Mouse (Mus musculus) kidney, postnatal 36 days (tissue): ENCODE results near the gene Nxnl2.

Experiments used
- DNase-seq, 2 experiments: peaks; one replicate each; pipeline ENCODE4 v3.0.0; 2021 to 2022; ENCODE audit warnings: mixed read lengths in 2 of 2

Nxnl2 gene

GRCm38 (mm10) chr13:51170691-51171680, at the start of gene Nxnl2:
Gene Nxnl2, plus strand, starts transcription at chr13:51171022.
- DNase-seq: peak; percentile 62 to 81

- DNase-seq: no peak
These were observed 48.9 kb upstream of the Nxnl2 start for GRCm38 (mm10) chr13:51121966-51122365.

GRCm38 (mm10) chr13:51122771-51123170, 48.1 kb upstream of the Nxnl2 start:
- DNase-seq: no peak

GRCm38 (mm10) chr13:51125357-51125756, 45.5 kb upstream of the Nxnl2 start:
- no peak for DNase-seq

- no peak for DNase-seq
These were observed 42.9 kb upstream of the Nxnl2 start for GRCm38 (mm10) chr13:51127906-51128305.

GRCm38 (mm10) chr13:51128417-51128816, 42.4 kb upstream of the Nxnl2 start:
- no peak for DNase-seq

- DNase-seq: no peak
These were observed 39.6 kb upstream of the Nxnl2 start for GRCm38 (mm10) chr13:51131179-51131578.

- DNase-seq: no peak
These were observed 34.5 kb upstream of the Nxnl2 start for GRCm38 (mm10) chr13:51136315-51136714.

- peak; percentile 23 to 33 for DNase-seq
These were observed 33.7 kb upstream of the Nxnl2 start for GRCm38 (mm10) chr13:51136996-51137701.

- DNase-seq: peak; percentile 36 to 48
These were observed 33.2 kb upstream of the Nxnl2 start for GRCm38 (mm10) chr13:51137702-51138031.

GRCm38 (mm10) chr13:51147106-51147505, 23.7 kb upstream of the Nxnl2 start:
- no peak for DNase-seq

- DNase-seq: peak in 1 of 2 experiments; percentile 49
These were observed 17.7 kb upstream of the Nxnl2 start for GRCm38 (mm10) chr13:51152966-51153669.

- DNase-seq: peak; percentile 28 to 38
These were observed 17.2 kb upstream of the Nxnl2 start for GRCm38 (mm10) chr13:51153670-51154030.

GRCm38 (mm10) chr13:51155178-51156013, 15.4 kb upstream of the Nxnl2 start:
- no peak for DNase-seq

GRCm38 (mm10) chr13:51156014-51156386, 14.8 kb upstream of the Nxnl2 start:
- DNase-seq: no peak

GRCm38 (mm10) chr13:51157291-51157690, 13.5 kb upstream of the Nxnl2 start:
- no peak for DNase-seq

GRCm38 (mm10) chr13:51161672-51162071, 9.2 kb upstream of the Nxnl2 start:
- DNase-seq: no peak

GRCm38 (mm10) chr13:51162246-51162645, 8.6 kb upstream of the Nxnl2 start:
- no peak for DNase-seq

GRCm38 (mm10) chr13:51166711-51167110, 4.1 kb upstream of the Nxnl2 start:
- DNase-seq: no peak

GRCm38 (mm10) chr13:51170215-51170614, 607 bp upstream of the Nxnl2 start:
- DNase-seq: no peak

GRCm38 (mm10) chr13:51172601-51173000, 1.8 kb downstream of the Nxnl2 start:
- no peak for DNase-seq

- DNase-seq: no peak
These were observed 8.1 kb downstream of the Nxnl2 start for GRCm38 (mm10) chr13:51178932-51179331.
